Mouse (Mus musculus) kidney, postnatal 10 days (tissue): Measurements from ENCODE around the gene Parvb.
A peak's percentile ranks its signal among the peaks of the same experiment; 100 is the strongest.
"Not testable (repeated sequence)": the region's sequence is repeated elsewhere in the genome, so short reads cannot be mapped to it uniquely, and the experiment has no call there.

Experiments
- DNase-seq: peaks from one replicate; pipeline ENCODE4 v3.0.0; 2021; ENCODE audit warnings: mixed read lengths

The Parvb gene

DNA sequence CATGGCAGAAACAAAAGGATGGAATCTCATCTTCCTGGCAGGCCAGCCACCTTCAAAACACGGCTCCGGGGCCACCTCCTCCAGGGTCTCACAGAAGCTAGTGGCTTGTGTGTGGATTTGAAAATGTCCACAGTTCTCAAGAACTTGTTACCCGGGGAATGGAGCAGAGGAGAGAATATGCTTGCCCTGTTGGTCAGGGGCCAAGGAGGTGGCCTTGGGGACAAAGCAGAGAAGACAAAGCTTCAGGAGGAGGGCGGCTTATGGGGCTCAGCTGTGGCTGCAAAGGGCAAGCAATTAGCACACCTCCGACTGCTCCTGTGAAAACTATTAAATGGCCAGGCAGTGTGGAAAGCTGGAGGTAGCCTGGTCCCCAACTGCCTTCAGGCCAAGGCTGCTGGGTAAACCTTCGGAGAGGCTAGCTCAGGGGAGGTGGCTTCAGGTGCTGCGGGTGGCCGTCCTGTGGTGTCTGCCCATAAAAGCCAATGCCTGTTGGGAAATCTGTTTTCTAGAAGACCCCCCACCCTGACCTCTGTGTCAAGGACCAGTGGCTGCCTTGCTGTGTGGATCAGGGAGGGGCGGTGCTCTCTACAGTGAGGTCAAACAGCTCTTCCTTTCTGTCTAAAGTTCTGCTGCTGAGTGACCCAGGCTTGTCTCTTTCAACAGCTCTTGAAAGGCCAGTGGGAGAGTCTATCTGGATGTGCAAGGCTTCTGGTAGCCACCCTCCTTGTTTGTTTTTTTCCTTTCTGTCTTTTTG lies 26.9 kb downstream of the Parvb start:
- no peak for DNase-seq

DNA sequence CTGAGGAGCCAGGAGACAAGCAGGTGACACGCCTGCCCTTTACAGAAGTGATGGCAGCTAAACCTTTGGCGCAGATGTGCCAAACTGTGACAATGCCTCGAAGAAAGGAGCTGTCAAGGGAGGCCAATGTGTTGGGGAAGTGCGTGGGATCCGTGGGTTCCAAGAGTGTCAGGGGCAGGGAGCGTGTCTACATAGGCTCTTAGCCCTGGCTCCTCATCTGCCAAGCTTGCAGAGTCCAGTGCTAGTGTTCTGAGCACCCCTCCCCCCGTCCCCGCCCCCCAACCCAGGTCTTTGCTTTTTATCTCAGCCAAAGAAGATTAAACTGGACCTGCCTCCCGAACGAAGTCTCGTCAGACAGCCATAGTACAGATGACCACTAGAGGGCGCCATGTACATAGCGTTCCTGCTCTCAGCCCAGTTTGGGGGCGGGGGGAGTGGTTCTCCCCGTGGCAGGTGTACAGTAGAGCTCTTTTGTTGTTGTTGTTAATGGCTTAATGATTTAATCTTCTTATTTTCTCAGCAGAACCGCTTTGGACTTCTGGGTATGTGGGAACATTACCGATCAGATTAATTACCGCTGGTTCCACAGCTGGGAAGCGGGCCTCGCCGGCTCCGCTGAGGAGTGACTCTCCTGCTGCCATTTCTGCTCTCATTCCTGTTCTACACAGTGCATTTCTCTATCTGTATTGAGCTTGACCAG lies 28.4 kb downstream of the Parvb start:
- peak; percentile 89 for DNase-seq

DNA sequence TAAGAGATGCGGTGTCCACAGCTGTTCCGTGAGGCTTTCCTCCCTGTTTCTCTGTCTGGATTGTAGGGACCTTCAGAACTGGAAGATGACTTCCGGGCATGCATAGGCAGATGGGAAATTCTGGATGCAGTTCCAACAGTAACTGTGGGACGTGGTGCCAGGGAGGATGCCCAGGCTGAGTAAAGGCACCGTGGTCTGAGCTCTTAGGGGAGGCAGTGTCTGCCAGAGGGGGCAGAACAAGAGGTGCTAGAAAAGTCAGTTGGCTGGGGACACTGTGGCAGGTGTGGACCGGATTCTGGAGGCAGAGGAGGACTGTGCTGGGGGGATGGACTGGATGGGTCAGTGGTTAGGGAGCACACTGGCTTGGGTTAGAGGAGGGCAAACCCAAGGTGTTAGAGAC lies 30.8 kb downstream of the Parvb start:
- no peak for DNase-seq

DNA sequence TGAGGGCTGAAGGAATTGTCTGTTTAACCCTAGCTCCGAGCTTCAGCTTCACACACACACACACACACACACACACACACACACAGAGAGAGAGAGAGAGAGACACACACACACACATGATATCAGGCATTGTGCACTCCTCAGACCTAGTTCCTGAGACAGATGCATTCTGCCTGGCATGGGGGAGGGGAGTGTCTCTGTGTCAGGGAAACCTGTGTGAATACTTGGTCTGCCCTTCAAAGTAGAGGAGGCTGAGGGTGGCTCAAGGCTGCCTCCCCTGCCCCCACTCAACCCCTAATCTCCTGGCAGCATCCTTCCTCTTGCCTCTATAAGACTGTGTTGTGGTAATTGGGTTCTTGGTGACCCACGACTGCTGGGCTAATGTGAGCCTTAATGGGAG lies 31.7 kb downstream of the Parvb start:
- DNase-seq: no peak

DNA sequence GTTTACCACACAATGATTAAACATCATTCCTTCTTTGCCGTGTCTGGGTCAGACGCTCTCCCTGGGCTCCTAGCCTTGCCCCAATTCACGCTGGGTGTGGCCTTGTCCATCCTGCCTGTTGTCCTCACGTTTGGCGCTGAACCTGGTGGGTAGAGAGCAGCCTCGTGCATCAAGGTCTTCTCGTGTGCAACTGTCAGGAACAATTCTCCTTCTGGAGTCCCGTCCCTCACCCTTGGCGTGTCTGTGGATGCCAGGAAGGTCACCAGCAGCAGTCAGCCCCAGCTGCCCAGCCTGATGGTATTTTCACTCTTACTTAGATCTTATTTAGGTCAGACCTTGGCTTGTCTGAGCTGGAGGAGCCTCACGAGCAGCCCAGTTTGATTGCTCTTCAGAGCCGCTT lies 33.3 kb downstream of the Parvb start:
- DNase-seq: no peak

DNA sequence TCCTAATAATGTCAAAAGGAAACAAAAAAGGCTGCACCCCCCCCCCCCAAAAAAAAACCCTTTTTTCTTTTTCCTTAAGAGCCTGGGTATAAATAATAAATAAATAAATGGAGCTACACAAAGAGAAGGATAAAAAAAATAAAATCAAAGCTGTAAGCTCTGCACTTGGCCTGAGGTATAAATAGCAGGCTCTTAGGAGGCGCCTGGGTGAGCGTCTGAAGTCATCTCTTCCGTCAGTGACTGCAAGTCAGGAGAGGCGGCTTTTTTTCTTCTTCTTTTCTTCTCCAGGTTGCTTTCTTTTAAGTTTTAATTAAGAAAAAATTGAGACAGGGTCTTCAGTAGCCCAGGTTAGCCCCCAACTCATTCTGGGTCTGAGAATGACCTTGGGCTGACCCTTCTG lies 34.4 kb downstream of the Parvb start:
- DNase-seq: no peak

DNA sequence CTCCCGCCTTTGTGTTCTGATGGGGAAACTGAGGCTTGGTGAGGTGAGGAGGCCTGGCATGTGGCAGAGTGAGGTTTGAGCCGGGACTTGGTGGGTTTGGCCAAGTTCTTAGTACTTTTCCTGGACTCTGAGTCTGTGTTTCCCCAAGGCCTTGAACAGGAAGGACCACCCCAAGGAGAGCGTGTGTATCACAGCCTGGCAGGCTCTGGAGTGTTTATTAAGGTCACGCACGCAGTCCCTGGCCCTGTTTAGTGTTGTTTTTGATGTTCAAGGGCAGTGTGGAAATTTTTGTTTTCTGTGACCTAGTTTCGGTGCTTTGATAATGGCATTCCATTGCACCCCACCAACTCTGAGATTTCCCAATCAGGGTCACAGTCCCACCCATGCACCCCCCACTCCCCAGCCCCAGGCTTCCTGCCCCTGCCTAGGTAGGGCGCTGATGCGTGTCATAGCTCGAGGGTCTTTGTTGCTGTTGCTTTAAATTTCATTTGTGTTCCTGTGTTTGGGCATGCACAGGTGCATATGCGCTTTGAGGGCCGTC lies 35.9 kb downstream of the Parvb start:
- DNase-seq: no peak

DNA sequence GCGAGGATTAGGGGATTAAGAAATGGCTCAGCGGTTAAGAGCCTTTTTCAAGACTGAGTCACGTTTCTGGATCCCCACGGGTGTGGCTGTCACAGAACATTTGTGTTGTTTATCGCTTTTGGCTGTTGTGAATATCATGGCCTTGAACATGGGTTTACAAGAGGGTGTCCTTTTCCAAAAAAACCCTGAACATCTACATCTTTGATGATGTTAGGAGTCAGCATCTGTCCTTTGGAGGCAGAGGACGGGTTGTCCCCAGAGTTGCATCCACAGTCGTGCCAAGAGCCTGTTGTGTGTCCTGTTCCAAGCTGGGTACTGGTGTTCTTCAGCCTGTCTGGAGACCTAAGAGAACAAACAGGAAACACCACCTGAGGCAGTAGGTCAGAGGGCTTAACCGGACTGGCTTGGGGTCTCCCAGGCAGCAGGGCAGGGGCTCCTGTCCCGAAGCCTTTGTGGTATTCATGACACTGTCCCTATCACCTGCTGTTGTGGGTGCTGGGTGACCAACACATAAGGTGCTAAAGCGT lies 37.3 kb downstream of the Parvb start:
- no peak for DNase-seq

DNA sequence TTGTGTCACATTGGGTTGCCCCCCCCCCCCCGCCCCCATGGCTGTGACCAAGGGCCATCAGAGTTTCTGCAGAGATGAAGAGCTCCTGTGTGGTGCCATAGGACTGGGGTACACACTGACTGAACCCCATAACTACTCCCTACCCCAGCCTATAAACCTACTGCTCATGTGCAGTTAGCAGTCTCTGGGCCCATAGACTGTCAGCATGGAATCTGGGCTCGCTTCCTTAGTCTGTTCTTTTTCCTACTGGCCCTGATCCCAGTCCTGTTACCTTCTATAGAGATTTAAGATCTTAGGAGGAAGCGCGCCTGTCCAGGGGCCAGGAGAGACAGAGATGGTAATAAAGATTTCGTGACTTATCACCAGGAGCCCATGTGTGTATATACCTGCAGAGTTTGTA lies 38.2 kb downstream of the Parvb start:
- no peak for DNase-seq

DNA sequence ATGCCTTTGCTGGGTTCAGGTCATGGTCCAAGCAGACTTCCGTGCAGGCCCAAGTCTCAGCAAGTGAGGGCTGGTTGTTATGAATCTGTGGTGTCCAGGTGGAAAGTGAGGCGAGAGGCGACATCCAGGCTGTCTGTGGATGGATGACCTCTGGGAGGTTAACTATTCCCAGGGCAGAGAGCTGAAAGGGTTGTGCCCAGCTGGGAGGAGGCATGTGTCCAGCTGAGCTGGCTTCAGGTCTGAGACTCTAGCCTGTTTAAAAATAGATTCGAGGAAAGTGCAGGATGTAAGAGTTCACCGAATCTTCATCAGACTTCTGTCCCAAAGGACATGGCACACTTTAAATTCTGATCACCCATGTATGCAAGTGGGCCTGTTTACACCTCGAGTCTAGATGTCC lies 38.6 kb downstream of the Parvb start:
- no peak for DNase-seq

DNA sequence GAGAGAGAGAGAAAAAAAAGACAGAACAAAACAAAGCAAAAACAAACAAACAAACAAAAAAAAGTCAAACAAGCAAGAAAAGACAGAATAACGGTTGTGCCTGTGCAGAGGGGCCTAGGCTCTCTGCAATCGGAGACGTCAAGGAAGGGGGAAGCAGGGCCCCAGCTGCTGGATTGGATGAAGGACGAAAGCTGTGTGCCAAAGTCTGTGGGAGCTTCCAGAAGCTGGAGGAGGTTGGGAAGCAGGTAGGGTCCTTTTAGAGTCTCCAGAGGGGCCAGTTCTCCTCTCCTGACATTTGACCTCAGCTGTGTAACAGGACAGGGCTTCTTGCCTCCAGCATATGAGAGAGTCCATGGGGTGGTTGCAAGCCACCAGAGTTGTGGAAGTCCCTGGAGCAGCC lies 44.2 kb downstream of the Parvb start:
- DNase-seq: no peak

DNA sequence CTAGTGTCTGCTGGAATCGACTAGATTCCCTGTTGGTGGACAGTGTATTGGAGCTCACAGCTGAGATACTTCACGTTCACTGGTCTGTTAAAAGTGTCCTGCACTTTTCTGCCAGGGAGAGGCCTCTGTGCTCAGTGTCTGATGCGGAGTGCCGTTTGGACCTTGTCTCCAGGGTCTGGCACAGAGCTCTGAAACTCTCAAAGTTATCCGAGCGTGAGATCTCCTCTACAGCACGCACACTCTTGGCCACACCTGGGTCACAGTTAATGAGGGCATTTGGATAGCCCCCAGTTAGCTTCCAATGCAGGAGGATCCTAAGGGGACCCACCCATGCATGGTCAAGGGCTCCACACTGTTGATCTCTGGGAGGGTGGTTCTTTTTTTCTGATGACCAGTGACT lies 46.2 kb downstream of the Parvb start:
- peak; percentile 51 for DNase-seq

DNA sequence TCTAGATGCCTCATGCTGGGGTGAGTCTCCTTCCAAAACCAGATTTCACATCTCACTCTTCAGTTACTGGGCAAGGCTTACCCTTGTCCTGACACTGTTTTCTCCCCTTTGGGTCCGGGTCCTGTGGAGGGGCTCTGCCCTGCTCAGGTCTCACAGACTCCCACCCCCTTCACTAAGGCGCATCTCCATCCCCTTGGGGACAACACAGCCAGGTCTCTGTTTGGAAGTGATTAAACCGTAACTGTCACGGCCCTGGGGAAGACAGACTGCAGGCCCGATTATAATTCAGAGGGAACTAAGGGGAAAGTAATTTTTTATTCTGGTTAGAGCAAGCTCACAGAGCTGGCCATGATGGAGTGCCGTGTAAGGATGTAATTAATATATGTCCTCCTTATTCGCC lies 46.8 kb downstream of the Parvb start:
- DNase-seq: no peak

DNA sequence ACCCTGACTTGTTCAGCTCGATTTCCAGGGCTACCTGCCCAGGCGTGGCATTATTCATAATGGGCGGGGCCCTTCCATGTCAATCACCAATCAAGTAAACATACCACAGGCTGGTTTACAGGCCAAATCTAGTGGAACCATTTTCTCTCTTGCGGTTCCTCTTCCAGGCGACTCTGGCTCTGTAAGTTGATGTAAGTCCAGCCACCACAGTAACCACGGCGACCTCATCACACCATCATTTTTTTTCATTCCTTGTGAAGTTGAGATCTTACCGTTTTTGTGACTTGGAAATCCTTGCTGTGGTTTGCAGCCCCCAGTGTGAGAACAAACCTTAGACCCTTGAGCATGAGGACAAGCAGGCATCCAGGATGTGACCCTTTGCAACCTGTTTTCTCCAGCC lies 48.5 kb downstream of the Parvb start:
- no peak for DNase-seq

DNA sequence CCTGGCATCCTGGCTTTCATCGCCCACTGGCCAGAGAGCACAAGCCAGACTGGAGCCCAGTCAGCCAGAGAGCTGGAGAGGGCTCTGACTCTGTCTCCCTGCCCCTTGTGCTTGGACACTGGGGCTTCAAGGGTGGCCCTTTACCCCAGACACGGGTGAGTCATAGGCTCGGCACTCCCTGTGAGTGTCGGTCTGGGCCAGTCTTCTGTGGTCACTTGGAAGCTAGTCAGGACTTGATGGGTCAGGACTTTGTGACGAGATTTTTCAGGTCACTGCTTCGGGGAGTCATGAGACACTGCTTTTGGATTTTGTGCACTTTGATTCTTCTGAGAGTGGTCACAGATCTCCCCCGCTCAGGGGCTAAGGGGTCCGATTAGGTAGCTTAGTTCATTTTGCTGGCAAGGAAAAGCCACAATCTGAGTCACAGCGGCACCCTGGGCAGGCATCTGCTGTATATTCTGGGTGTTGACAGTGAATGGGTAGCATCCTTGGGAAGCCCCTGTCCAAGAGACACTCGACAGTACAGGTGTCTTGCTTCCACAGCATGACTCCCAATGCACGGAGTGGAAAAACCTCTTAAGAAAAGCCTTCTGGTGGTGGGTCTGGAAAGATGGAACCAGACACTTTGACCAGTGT lies 49.0 kb downstream of the Parvb start:
- no peak for DNase-seq

DNA sequence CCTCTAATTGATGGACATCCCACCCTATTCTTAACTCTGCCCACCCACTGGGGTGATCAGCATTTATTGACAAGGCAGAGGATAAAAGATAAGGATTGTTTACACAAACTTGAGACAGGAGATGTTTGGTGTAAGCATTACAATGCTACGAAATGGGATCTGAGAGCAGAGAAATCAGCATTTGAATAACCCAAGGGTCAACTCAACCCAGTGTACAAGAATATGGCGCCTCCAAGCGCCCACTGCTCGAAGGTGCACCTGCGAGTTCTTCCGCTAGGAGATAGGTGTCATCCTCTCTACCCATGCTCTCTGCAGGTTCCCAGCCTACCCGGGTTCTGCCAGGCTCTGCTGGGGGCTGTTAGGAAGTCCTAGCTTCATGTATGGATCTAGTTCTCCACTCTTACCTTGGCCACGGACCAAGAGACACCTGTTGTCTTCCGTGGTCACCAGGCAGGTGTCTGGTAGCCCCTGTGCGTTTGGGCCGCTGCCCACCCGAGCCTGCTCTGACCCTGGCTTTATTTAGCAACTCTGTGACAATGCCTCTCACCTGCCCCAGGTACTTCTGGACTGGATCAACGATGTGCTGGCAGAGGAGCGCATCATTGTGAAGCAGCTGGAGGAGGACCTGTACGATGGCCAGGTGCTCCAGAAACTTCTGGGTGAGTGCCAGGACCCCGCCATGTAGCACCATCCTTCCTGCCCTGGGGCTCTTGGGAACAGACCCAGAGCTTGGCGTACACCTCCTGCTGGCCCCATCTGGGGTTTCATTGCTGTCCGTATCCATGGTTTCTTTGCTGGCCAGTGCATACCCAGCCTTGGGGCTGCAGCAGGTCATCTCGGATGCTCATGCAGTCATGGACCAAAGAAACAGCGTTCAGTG lies 50.6 kb downstream of the Parvb start:
- DNase-seq: no peak

DNA sequence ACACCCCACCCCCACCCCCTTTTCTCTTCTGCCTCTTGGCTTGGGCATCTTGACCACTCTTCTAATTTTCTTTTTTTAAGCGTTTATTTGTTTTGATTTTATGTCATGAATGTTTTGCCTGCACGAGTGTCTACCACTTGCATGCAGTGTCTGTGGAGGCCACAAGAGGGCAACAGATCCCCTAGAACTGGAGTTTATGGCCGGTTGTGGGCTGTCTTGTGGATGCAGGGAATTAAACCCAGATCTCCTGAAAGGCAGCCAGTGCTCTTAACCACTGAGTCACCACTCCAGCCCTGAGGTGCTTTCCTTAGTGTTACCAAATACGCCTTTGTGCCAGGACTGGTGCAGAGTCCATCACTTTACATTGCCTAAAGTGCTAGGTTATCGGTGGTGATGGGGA lies 52.2 kb downstream of the Parvb start:
- peak; percentile 73 for DNase-seq

DNA sequence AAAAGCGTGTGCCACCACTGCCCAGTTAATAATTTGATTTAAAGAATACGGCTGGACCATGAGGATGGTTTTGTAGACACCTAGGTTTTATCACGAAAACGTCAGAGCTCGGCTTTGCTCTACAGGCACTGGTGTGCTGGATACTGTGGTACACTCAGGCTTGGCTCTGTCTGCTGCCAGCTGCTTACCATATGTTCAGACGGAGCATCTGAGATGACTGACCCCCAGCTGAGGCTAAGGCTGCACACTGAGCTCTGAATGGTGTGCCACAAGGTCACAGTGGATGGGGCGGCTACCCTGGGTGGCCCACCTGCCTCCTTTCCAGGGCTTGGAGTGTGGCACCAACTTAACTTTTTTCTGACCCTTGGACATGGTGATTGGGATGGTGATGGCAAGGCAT lies 53.6 kb downstream of the Parvb start:
- DNase-seq: no peak

DNA sequence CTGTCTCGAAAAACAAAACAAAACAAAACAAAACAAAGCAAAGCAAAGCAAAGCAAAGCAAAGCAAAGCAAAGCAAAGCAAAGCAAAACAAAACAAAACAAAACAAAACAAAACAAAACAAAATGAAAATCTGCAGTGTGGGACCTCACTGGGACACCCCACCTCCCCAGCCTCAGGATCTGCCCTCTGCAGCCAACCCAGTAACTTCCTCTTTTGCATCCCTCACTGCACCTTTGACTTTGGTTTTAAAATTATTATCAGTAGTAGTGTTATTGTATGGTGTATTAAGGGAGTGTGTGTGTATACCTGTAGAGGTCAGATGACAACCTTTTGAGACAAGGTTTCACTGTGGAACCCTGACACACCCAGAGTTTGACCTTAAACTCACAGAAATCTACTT lies 57.1 kb downstream of the Parvb start:
- not testable (repeated sequence) for DNase-seq

DNA sequence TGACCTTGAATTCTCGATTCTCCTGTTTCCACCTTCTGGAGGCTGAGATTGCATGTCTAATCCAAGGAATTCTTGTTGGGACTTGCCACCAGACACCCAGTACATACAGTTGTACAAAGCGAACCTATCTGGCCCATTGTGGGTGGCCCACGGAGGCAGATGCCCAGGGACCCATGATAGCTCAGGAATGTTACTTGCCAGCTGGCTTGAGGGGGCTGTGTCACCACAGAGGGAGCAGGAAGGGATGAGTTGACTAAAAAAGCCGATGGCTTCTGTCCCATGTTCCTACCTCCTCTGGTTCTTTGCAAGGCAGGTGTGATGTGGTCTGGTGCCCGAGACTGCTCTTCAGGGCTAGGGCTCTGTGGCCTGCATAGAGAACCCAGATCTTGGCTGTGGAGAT lies 59.3 kb downstream of the Parvb start:
- no peak for DNase-seq

DNA sequence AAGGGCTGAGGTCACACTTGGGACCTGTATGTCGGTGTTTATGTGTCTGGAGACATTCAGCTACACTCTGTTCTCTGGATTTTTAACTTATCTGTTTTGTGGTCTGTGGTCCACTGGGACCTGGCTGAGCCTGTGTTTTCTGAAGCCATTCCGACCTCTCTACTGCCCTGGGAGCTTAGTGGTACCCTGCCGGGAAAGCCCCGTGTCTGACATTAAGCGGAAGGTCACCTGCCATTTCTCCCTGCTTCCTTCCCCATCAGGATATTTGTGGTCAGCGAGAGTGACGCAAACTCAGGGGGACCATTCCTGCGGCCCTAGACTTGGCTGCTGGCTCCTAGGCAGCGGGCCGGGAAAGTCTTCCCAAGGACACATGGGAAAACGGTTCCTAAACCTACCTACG lies 61.7 kb downstream of the Parvb start:
- DNase-seq: no peak

DNA sequence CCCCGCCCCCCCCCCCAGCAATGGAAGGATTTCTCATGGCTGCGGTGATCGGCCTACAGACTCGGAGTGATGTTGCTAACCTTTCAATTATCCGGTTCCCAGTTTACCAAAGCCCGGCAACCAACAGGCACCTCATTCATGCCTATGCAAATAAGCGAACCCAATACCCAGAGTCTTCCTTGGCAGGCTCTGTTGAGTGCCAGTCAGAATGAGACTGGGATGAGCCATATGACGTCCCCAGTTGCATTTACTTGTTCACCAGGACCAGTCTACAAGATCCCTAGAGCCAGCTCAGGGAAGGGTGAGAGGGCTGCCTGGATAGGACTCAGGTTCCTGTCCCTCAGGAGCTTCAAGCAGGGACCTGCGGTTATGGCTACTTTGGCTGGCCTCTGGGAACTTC lies 62.5 kb downstream of the Parvb start:
- no peak for DNase-seq

DNA sequence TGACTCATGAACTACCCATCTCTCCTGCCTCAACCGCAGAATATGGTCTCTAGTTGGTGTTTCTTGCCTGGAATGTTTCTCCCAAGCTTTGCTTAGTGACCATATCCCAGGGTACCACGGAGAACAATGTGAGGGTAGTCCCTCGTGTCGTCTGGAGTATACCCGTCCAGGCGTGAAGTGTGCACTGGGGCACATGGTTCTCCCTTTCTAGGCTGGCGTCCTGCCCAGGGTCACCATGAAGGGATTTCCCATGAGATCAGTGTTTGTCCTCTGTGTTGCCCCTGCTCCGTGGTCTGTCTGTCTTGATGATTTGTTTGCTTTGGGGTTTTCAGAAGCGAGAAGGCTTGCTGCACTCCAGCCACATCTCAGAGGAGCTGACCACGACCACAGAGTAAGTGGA lies 63.4 kb downstream of the Parvb start:
- DNase-seq: peak; percentile 38
